Mouse (Mus musculus) brain, embryonic 14.5 days (tissue): Measurements from ENCODE around the gene 1700057G04Rik. TPM values are rescaled to one million over a fixed set of nuclear protein-coding genes. Genes with fewer than 3 reads are reported as not detected.
A peak's percentile ranks its signal among the peaks of the same experiment; 100 is the strongest.

Experiments
- DNase-seq: peaks from one replicate; pipeline ENCODE4 v3.0.0-alpha.2; 2011; ENCODE audit warnings: low read depth
- CTCF ChIP-seq: fragments of 200-500 bp; IDR thresholded peaks from 2 replicates; pipeline ENCODE4 v1.5.1; 2012; ENCODE audit warnings: inconsistent platforms, mild to moderate bottlenecking, moderate library complexity, borderline replicate concordance; ENCODE audit not compliant: insufficient read depth, insufficient read length; ENCODE audit errors: extremely low read depth
- POLR2A ChIP-seq: fragments of 200-500 bp; IDR thresholded peaks from 2 replicates; pipeline ENCODE4 v1.6.1; 2012; ENCODE audit warnings: mild to moderate bottlenecking, inconsistent platforms, borderline replicate concordance; ENCODE audit not compliant: poor library complexity, insufficient read depth, insufficient read length, severe bottlenecking; ENCODE audit errors: extremely low read depth
- polyA plus RNA-seq: library from polyadenylated mRNA; depleted of rRNA; stranded (reverse); fragments of >200 nt; gene quantifications from 2 replicates; pipeline ENCODE4 v1.2.3, GENCODE M21; 2012; rRNA removed

Gene 1700057G04Rik
- not detected in 2 replicates for polyA plus RNA-seq

- TF ChIP-seq CTCF: no peak
- TF ChIP-seq POLR2A: no peak
- DNase-seq: no peak
Measured at GRCm38 (mm10) chr9:92309077-92309476, at the start of gene 1700057G04Rik. TSS of gene 1700057G04Rik (plus strand) at chr9:92309377.

DNA sequence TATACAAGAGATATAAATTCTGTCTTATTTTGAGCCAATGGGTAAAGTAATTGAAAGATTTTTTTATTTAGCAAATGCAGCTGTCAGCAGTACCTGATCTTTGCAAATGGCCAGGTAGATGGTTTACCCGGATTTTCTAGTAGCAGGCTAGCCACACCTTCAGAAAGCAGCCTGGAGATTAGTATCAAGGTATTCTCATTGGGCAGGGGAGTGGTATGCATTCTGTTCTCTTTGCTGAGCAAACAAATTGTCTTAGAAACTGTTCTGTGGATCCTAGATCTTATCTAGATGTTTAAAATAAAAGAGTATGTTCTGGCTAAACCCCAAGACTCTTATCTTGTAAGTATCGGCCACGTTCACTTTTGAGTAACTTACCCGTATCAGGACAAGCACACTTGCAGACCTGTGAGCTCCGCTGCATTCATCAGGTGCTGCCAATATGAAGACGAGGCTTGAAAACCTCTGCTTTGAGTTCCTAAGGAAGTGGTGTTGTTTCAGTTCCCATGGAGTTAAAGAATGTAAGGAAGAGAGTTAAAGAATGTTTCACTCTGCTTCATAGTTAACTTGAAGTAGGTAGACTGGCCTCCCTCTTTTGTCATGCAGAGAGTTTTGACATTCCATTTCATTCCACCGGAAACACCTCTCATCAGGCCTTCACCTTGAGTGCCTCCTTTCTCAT lies 48.6 kb upstream of the 1700057G04Rik start:
- no peak for TF ChIP-seq POLR2A
- no peak for TF ChIP-seq CTCF
- DNase-seq: no peak

- no peak for DNase-seq
- TF ChIP-seq POLR2A: no peak
- TF ChIP-seq CTCF: no peak
Measured at GRCm38 (mm10) chr9:92265719-92266118, 43.5 kb upstream of the 1700057G04Rik start.

- no peak for DNase-seq
- no peak for TF ChIP-seq POLR2A
- no peak for TF ChIP-seq CTCF
Measured at GRCm38 (mm10) chr9:92266558-92267171, 42.5 kb upstream of the 1700057G04Rik start.

DNA sequence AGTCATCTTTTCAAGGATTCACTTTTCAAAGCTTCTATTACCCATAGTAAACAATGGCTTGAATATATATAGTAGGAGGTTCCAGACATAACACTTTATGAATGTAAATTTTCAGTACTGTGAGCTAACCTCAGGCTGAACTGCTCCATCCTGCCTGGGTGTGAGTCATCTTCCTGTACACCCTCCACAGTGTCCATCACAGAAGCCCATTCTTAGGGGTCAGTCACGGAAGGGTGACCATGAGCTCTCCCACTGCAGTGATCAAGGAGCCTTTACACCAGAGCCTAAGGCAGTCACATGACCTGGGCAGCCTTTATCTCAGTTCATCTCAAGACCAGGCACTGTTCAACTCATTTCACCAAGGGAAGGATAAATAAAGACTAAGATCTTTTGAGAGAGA lies 41.4 kb upstream of the 1700057G04Rik start:
- no peak for DNase-seq
- TF ChIP-seq POLR2A (no peak), CTCF (no peak)

GRCm38 (mm10) chr9:92269829-92270404 lies 39.3 kb upstream of the 1700057G04Rik start:
- DNase-seq: no peak
- TF ChIP-seq CTCF (no peak), POLR2A (no peak)

GRCm38 (mm10) chr9:92270927-92271326 lies 38.2 kb upstream of the 1700057G04Rik start:
- no peak for TF ChIP-seq CTCF
- no peak for TF ChIP-seq POLR2A
- DNase-seq: peak; percentile 39

- TF ChIP-seq POLR2A (no peak), CTCF (no peak)
- no peak for DNase-seq
Measured at GRCm38 (mm10) chr9:92272650-92273049, 36.5 kb upstream of the 1700057G04Rik start.

- TF ChIP-seq POLR2A (no peak), CTCF (no peak)
- no peak for DNase-seq
Measured at GRCm38 (mm10) chr9:92273271-92273670, 35.9 kb upstream of the 1700057G04Rik start.

- DNase-seq: no peak
- no peak for TF ChIP-seq POLR2A
- no peak for TF ChIP-seq CTCF
Measured at GRCm38 (mm10) chr9:92273956-92274762, 35.0 kb upstream of the 1700057G04Rik start.

DNA sequence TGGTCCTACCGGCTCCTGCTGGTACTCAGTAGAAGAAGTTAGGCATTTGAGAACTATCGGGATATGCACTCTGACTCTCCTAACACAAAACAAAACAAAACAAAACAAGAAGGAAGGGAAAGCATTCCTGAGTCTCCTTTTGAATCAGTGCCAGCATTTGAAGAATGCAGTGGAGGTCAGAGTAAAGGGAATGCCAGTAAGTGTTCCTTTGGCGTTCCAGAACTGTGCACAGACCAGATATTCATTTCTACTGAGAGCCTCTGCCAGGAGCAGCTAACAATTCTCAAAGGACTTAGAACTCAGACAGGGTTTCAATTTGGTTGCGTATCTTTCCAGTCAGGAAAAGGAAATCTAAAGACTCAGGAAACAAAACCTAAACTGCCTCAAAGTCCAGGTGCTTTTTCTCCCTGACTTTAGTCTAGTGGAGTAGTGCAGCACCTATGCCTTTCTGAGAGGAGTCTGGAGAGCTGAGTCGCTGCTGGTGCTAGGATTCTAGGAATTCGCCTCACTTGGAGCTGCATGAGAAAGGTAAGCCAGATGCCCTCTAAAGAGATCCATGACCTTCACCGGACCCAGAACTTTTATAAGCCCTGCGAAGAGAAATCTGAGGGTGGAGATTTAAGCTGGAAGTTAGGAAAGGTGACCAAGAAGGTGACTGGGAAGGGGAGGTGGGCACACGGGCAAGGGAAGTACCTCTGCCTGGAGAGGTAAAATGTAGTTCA lies 33.5 kb upstream of the 1700057G04Rik start, which contains the start of gene Plscr2:
TSS of gene Plscr2 (plus strand) at position 117 of the 722 bp plus-strand sequence.
- DNase-seq: peak; percentile 17
- TF ChIP-seq POLR2A (no peak), CTCF (no peak)

- no peak for DNase-seq
- TF ChIP-seq CTCF: no peak
- no peak for TF ChIP-seq POLR2A
Measured at GRCm38 (mm10) chr9:92276360-92276759, 32.8 kb upstream of the 1700057G04Rik start.
